Mouse (Mus musculus) bone marrow, adult 2 months (tissue): ENCODE results near the gene Aff3.

Experiments used
- CTCF ChIP-seq: fragments of 200-500 bp; IDR thresholded peaks from 2 replicates; pipeline ENCODE4 v1.5.1; 2011; ENCODE audit warnings: low read length, control low read depth; ENCODE audit not compliant: control insufficient read depth, insufficient read depth
- POLR2A ChIP-seq: fragments of 200-500 bp; IDR thresholded peaks from 2 replicates; pipeline ENCODE4 v1.6.1; 2011; ENCODE audit warnings: low read depth, mild to moderate bottlenecking, control low read depth, low read length, borderline replicate concordance; ENCODE audit not compliant: control insufficient read depth

DNA sequence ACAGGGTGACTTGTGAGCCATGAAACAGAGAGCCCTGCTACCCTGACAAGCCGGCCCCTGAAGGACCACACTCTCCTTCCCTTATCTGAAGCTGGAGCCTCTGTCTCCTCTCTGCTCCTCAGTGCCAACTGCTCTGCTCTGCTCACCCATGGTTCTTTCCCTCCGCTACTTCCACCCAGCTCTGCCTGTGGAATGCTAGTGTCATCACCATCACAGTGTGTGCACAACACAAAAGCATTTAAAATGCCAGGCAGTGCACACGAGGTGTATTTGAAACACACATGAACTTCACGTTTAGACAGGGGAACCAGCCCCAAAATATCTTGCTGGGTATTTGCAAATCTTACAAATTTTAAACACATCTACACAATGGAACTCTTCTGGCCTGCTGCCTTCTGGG is 253.6 kb downstream of the Aff3 start:
- TF ChIP-seq CTCF = no peak
- TF ChIP-seq POLR2A = no peak
